Mouse (Mus musculus): ENCODE measurements around the gene Pde4b.

- no peak for TF ChIP-seq POLR2A (IDR thresholded peaks at IDR 0.05; ENCODE audit: insufficient read depth, low read length)
- TF ChIP-seq CTCF (IDR thresholded peaks at IDR 0.05; ENCODE audit: low read depth, low read length): no peak
Measured at GRCm38 (mm10) chr4:102297558-102297957, 210.2 kb downstream of the Pde4b start.

All from ES-Bruce4 (cell line).